Mouse (Mus musculus) liver, embryonic 14.5 days (tissue): ENCODE measurements around the gene Impad1. TPM values are rescaled to one million over a fixed set of nuclear protein-coding genes. Genes with fewer than 3 reads are reported as not detected.

ENCODE experiments used
- ATAC-seq: fragments of 200-750 bp; cut with Nextera tagmentation; 2 replicates; pipeline ENCODE4 v1.8.0; 2017; ENCODE audit warnings: moderate number of reproducible peaks, mild to moderate bottlenecking, moderate library complexity; ENCODE audit not compliant: insufficient read depth
- DNase-seq, 3 experiments: peaks; one replicate each; pipeline ENCODE4 v3.0.0-alpha.2; 2012 to 2013; ENCODE audit warnings: low read depth in 3 of 3, low spot score in 3 of 3
- H3K27ac ChIP-seq: fragments of 300-500 bp; sonication (generic); 2 replicates; pipeline ENCODE4 v1.5.1; 2014; ENCODE audit warnings: moderate library complexity, mild to moderate bottlenecking, control low read depth, inconsistent platforms
- H3K27me3 ChIP-seq: fragments of 300-500 bp; sonication (generic); 2 replicates; pipeline ENCODE4 v1.6.1; 2014; ENCODE audit warnings: mild to moderate bottlenecking, low read length, moderate library complexity; ENCODE audit not compliant: control insufficient read depth, insufficient read depth
- H3K36me3 ChIP-seq: fragments of 300-500 bp; sonication (generic); replicated peaks from 2 replicates; pipeline ENCODE4 v1.6.1; 2014; ENCODE audit warnings: low read depth; ENCODE audit not compliant: control insufficient read depth, insufficient read depth
- H3K4me1 ChIP-seq, 2 experiments: fragments of 200-500 bp in 1 of 2; fragments of 300-500 bp in 1 of 2; sonication (generic) in 1 of 2; replicated peaks; 2 replicates each; pipeline ENCODE4 v1.6.1; 2012 to 2014; ENCODE audit warnings: antibody characterized with exemption in 1 of 2, inconsistent platforms in 1 of 2, low read length in 1 of 2; ENCODE audit not compliant: control insufficient read depth in 2 of 2, insufficient read depth in 2 of 2
- H3K4me2 ChIP-seq: fragments of 300-500 bp; sonication (generic); 2 replicates; pipeline ENCODE4 v1.6.1; 2014; ENCODE audit warnings: low read depth, mild to moderate bottlenecking, control low read depth, moderate library complexity
- H3K4me3 ChIP-seq, 2 experiments: fragments of 200-500 bp in 1 of 2; fragments of 300-500 bp in 1 of 2; sonication (generic) in 1 of 2; 2 replicates each; pipeline ENCODE4 v1.5.1; 2012 to 2014; ENCODE audit warnings: low read depth in 2 of 2, low read length in 2 of 2, mild to moderate bottlenecking in 2 of 2, control low read depth in 1 of 2, inconsistent platforms in 1 of 2, moderate library complexity in 1 of 2; ENCODE audit not compliant: insufficient read depth in 1 of 2
- H3K9ac ChIP-seq: fragments of 300-500 bp; sonication (generic); replicated peaks from 2 replicates; pipeline ENCODE4 v1.6.1; 2014; ENCODE audit warnings: mild to moderate bottlenecking, control low read depth, moderate library complexity
- H3K9me3 ChIP-seq: fragments of 300-500 bp; sonication (generic); 2 replicates; pipeline ENCODE4 v1.6.1; 2016; ENCODE audit warnings: low read length, mixed read lengths; ENCODE audit not compliant: control insufficient read depth
- CTCF ChIP-seq: IDR thresholded peaks from 2 replicates; pipeline ENCODE4 v1.5.1; 2016; ENCODE audit warnings: antibody characterized with exemption, low read depth, control low read depth
- EP300 ChIP-seq: IDR thresholded peaks from 2 replicates; pipeline ENCODE4 v1.6.1; 2016; ENCODE audit warnings: antibody characterized with exemption, low read depth
- WGBS: fragments of 180-500 bp; shearing (Covaris S2); extraction: QIAGEN DNeasy Blood & Tissue Kit; methylation state at CpG from one replicate; pipeline ENCODE4 v1.1.7; 2014; ENCODE audit not compliant: insufficient replicate concordance; 5-methylcytosine and 5-hydroxymethylcytosine counted together
- polyA plus RNA-seq, 2 experiments: library from polyadenylated mRNA; depleted of rRNA in 1 of 2; stranded (reverse) in 1 of 2; unstranded in 1 of 2; fragments of >200 nt; fragmentation: Nextera tagmentation in 1 of 2; extraction: Ambion mirVana in 1 of 2; gene quantifications; 2 replicates each; pipeline versions ENCODE4 v1.2.1 to v1.2.3; 2012 to 2014

The Impad1 gene
- polyA plus RNA-seq, 2 experiments, result 4.6 to 7.1 TPM

- H3K9ac ChIP-seq, result peak overlapping the region; percentile 52
- WGBS, result 50% methylated on average over 4 of the region's 4 CpGs
- DNase-seq (peak; percentile 49 to 59 (median 51)), ATAC-seq (peak; percentile 100)
- H3K4me3 ChIP-seq, result 0 out of 4 replicates have a peak overlapping the region, but pooled peaks of 1 of the 2 experiments have one; percentile 13
- peaks cover 14 to 20% of the 10 kb centered on the region in 2 experiments for H3K4me1 ChIP-seq
- TF ChIP-seq EP300 (no peak; the same call in 1 of the 2 replicates), CTCF (peak; percentile 19; the same call in 1 of the 2 replicates)
- peak overlapping the region; percentile 68 for H3K4me2 ChIP-seq
- H3K27me3 ChIP-seq, result no peaks in the 10 kb centered on the region
- H3K9me3 ChIP-seq, result no peaks in the 10 kb centered on the region
- peaks cover 7% of the 10 kb centered on the region; the same call in 1 of the 2 replicates for H3K36me3 ChIP-seq
- peak overlapping the region; percentile 76 for H3K27ac ChIP-seq
Measured at GRCm38 (mm10) chr4:4782882-4783685, 10.1 kb downstream of the Impad1 start.

- Histone ChIP-seq H3K4me2 (no peak overlapping the region), H3K27me3 (no peaks in the 10 kb centered on the region), H3K9ac (no peak overlapping the region), H3K36me3 (peaks cover 23% of the 10 kb centered on the region), H3K4me3 (no peak overlapping the region), H3K27ac (no peak overlapping the region), H3K4me1 (peaks cover 13 to 20% of the 10 kb centered on the region in 2 experiments), H3K9me3 (no peaks in the 10 kb centered on the region)
- DNase-seq (no peak), ATAC-seq (no peak)
- no peak for TF ChIP-seq CTCF
Measured at GRCm38 (mm10) chr4:4779265-4779770, 13.8 kb downstream of the Impad1 start.

GRCm38 (mm10) chr4:4771523-4772114 is 21.5 kb downstream of the Impad1 start:
- TF ChIP-seq EP300 (no peak), CTCF (peak; percentile 36; the same call in 1 of the 2 replicates)
- Histone ChIP-seq H3K4me3 (no peak overlapping the region), H3K27me3 (no peaks in the 10 kb centered on the region), H3K4me2 (no peak overlapping the region), H3K9me3 (no peaks in the 10 kb centered on the region), H3K9ac (no peak overlapping the region), H3K4me1 (no peaks in the 10 kb centered on the region), H3K27ac (no peak overlapping the region), H3K36me3 (peaks cover 21% of the 10 kb centered on the region)
- DNase-seq (no peak), ATAC-seq (no peak)
- WGBS, result 61% methylated on average over 2 of the region's 2 CpGs

- no peaks in the 10 kb centered on the region for H3K9me3 ChIP-seq
- no peak for TF ChIP-seq CTCF
- TF ChIP-seq EP300, result no peak
- 81% methylated on average over 5 of the region's 5 CpGs for WGBS
- no peak for ATAC-seq
- no peak overlapping the region for H3K9ac ChIP-seq
- no peak for DNase-seq
- no peaks in the 10 kb centered on the region for H3K27me3 ChIP-seq
- H3K4me3 ChIP-seq, result no peak overlapping the region
- no peak overlapping the region for H3K27ac ChIP-seq
- H3K36me3 ChIP-seq, result peaks cover 9% of the 10 kb centered on the region
- no peak overlapping the region for H3K4me2 ChIP-seq
- no peaks in the 10 kb centered on the region for H3K4me1 ChIP-seq
Measured at GRCm38 (mm10) chr4:4765806-4766205, 27.3 kb downstream of the Impad1 start.

- WGBS, result 82% methylated on average over 4 of the region's 4 CpGs
Measured at GRCm38 (mm10) chr4:4758376-4758775, 34.8 kb downstream of the Impad1 start.

More at GRCm38 (mm10) chr4:4758376-4758775, 34.8 kb downstream of the Impad1 start:
- Histone ChIP-seq H3K36me3 (no peaks in the 10 kb centered on the region), H3K4me3 (no peak overlapping the region), H3K4me1 (no peaks in the 10 kb centered on the region), H3K27me3 (no peaks in the 10 kb centered on the region), H3K9ac (no peak overlapping the region), H3K9me3 (no peaks in the 10 kb centered on the region), H3K27ac (no peak overlapping the region), H3K4me2 (no peak overlapping the region)
- DNase-seq, result no peak
- ATAC-seq, result no peak
- TF ChIP-seq EP300, result no peak
- TF ChIP-seq CTCF, result no peak
